Mouse (Mus musculus): ENCODE results near the gene Rmi1.
"Not testable (repeated sequence)": the region's sequence is repeated elsewhere in the genome, so short reads cannot be mapped to it uniquely, and the experiment has no call there.

Gene Rmi1

GRCm38 (mm10) chr13:58402003-58402743, at the start of gene Rmi1:
Gene Rmi1, plus strand, starts transcription at chr13:58402248.
- DNase-seq (ENCODE audit: inconsistent ontology term) = peak; percentile 99

GRCm38 (mm10) chr13:58352996-58353395, 49.1 kb upstream of the Rmi1 start:
- no peak for DNase-seq (ENCODE audit: inconsistent ontology term)

DNA sequence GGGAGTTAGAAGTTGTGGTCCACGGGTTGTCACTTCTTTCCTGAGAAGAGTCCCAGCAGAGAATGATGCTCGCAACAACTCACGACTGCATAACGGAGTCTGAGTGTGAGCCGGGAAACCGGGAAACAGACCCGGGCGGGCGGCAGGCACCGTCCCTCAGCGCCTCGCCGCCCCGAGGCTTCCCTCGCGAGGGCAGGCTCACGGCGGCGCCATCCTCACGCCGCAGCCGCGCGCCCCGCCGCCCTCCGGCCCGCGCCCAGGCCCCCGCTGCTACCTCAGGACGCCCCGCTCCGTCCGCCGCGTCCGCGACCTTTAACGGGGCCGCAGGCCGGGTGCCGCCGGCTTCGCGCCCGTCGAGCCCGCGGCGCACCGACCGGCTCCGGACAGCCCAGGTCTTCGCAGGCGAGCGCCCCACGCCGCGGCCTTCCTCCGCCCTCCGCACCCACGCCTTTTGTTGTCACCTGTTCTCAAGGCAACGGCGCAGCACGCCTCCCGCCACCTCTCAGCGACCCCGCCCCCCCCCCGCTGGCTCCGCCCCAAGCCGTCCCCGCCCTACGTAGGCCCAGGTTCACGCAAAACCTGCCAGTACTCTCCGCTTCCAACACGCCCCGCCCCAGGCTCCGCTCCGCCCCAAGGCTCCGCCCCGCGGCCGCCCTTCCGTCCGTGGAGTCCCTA, 43.3 kb upstream of the Rmi1 start, which contains the start of gene Kif27:
TSS of gene Kif27 (minus strand) at position 494 of the 675 bp plus-strand sequence.
- peak; percentile 95 for DNase-seq (ENCODE audit: inconsistent ontology term)

DNA sequence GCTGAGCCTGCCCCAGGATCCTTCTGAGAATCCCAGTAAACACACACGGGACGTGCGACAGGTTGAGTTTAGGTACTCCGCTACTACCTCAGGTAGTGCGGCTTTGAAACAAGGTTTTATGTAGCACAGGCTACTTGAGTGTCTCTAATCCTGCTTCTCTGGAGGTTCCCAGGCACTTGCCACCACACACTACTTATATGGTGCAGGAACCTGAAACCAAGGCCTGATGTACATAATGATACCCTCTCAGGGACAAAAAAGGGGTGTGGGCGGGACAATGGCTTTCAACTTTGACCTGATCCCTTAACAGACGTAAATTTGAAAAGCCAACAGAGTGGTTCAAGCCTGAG, 42.8 kb upstream of the Rmi1 start:
- DNase-seq (ENCODE audit: inconsistent ontology term) = no peak

- DNase-seq (ENCODE audit: inconsistent ontology term) = no peak
These were observed 37.5 kb upstream of the Rmi1 start for GRCm38 (mm10) chr13:58364353-58365175.

DNA sequence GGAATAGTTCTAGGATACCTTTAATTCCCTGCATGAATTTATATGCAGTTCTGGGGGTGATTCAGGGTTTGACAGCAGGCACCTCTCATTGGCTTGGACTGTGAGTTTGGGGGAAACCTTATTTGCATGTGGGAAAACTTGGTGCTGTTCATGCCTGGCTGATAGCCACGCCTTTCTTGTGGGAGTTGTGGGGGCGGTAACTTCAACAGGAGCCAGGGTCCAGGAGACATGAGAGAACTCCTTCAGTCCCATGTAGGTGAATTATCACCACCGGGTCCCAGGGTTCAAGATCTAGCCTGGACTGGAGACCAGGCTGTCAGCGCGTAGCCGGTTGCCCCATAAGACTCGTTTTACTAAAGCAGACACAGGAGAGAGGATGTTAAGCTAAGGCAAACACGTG, 36.9 kb upstream of the Rmi1 start:
- DNase-seq (ENCODE audit: inconsistent ontology term) = not testable (repeated sequence)

DNA sequence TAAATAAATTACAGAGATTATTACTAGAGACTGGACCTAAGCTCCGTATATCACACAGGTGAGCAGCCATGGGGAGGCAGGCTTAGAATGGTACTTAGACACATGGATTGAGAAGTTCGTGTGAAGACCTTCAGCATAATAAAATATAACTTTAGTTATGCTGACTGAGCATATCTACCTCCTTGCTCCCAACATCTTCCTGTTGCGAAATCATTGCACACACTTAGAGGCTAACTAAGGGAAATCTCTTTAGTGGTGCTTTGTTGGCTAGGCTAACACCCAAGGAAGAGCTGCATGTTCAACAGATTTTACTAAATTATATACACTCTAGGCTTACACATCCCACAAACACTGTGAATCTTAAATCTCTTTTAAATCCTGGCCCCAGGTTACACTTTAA, 35.7 kb upstream of the Rmi1 start:
- DNase-seq (ENCODE audit: inconsistent ontology term) = no peak

DNA sequence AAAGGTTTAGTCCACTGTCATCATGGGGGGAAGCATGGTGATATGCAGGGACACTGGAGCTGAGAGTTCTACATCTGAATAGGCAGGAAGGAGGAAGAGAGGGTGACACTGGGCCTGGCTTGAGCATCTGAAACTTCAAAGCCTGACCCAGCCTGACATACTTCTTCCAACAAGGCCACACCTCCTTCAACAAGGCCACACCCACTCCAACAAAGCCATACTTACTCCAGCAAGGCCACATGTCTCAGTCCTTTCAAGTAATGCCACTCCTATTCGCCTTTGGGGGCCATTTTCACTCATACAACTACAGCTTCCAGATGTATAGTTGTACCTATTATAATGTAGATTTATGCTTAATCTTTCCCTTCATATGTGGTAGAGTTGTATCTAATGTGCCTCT, 34.4 kb upstream of the Rmi1 start:
- DNase-seq (ENCODE audit: inconsistent ontology term) = no peak

DNA sequence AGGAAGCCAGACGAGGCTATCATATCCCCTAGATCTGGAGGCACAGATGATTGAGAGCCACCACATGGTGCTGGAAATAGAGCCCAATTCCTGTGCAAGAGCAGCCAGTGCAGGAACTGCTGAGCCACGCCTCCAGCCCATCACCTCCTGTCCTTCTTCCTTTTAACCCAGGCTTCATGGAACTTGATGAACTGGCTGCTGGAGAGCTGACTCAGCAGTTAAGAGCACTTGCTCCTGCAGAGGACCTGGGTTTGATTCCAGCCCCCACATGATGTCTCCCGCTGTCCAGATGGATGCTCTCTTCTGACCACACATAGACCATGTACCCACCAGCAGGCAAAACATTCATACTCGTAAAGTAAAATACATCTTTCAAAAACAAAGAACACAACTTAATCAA, 33.2 kb upstream of the Rmi1 start:
- DNase-seq (ENCODE audit: inconsistent ontology term) = no peak

DNA sequence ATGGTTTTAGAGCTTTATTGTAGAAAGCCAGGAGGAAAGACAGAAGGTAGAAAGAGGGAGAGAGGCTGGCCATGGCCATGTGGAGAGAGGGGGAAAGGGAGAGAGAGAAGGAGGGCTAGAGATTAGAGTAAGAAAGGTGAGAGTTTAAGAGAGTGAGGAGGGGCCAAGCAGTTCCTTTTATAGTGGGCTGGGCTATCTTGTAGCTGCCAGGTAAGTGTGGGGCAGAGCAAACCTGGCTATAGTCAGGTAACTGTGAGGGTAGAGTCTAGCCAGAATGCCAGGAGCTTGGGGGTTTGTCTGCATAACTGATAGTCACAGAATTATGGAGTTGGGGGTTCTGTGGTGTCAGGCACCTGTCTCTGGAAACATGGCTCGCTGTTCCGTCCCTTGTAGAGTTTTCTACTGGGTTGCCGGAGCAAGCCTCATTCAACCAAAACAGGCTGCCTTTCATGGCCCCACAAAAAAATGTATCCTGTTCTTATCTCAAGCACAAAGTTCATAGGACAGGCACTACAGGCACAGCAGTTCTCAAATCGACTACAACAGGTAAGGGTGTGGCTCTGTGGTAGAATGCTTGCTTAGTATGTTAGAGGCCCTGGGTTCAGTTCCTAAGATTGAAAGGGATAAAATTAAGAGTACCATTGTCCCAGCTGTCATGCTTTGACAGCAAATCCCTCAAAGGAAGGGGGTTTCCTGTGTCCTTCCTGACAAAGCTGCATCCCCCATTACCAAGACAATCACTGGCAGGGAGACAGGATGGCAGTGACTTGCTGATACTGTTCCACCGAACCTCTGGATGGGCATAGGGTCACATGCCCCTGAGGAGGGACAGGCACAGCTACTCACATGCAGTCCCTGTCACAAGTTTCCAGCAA, 29.5 kb upstream of the Rmi1 start:
- no peak for DNase-seq (ENCODE audit: inconsistent ontology term)

- no peak for DNase-seq (ENCODE audit: inconsistent ontology term)
These were observed 28.9 kb upstream of the Rmi1 start for GRCm38 (mm10) chr13:58373153-58373470.

DNA sequence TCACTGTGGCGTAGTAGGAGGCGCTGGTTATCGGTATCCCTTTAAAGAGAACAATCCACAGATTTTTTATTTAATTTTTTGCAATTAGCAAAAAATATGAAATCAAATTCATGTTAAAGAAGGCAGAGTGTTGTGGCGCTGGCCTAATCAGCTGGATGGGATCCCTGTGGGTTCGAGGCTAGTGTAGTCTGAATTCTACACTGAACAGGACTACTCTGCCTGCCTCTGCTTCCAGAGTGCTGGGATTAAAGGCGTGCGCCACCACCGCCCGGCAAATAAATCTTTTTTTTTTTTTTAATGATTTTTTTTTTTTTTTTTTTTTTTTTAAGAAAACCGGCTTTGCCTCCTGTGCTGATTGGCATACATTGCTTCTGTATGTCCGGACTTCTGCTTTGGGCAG, 17.7 kb upstream of the Rmi1 start:
- DNase-seq (ENCODE audit: inconsistent ontology term) = no peak

DNA sequence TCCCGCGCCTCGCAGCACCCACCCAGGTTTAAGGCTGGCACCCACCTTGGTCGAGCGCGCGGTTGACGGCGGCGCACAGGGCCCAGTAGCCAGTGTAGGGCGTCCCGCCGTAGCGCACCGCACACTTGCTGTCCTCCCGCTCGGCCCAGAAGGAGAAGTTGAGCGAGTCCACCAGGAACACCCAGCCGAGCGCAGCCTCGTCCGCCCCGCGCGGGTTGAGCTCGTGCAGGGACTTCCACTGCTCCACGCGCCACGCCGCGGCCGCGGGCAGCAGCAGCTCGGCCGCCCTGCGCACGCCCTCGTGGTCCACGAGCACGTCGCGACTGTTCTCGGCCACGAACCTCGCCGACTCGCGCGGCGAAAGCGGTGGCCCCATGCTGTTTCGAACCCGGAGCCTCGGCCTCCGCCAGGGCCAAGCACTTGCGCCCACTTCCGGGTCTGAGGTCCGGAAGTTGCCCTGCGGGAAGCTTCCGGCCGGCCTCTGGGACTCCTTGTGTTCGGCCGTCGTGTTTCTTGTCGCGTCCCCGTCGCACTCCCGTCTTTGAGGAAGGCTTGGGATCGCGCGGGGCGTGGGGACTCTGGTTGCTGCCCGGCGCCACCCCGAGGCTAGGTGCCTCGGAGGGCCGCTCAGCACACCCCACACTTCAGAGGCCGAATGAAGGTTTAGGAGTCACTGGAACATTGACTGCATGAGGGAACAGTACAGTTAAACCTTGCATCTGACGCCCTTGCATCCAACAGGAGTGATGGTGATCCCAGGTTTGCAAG, 17.1 kb upstream of the Rmi1 start, which contains the start of gene 2210016F16Rik:
TSS of gene 2210016F16Rik (minus strand) at position 447 of the 768 bp plus-strand sequence.
- DNase-seq (ENCODE audit: inconsistent ontology term) = peak; percentile 68

GRCm38 (mm10) chr13:58385547-58385920, 16.5 kb upstream of the Rmi1 start:
- no peak for DNase-seq (ENCODE audit: inconsistent ontology term)

DNA sequence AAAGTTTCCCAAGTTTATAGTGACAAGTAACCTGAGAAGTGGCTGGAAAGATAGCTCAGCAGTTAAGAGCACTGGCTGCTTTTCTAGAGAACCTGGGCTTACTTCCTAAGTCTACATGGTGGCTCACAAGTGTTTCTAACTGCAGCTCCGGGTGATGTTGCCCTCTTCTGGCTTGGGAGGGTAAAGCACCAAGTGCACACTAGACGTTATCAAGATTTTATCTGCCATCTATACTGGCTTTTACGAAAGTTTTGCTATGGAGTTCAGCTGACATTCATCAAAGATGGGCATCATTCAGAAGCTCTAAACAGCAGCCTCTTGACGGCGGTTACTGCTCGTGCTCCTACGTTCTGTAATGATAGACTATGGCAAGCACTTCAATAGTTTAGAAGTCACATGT, 14.1 kb upstream of the Rmi1 start:
- DNase-seq (ENCODE audit: inconsistent ontology term) = peak; percentile 24

DNA sequence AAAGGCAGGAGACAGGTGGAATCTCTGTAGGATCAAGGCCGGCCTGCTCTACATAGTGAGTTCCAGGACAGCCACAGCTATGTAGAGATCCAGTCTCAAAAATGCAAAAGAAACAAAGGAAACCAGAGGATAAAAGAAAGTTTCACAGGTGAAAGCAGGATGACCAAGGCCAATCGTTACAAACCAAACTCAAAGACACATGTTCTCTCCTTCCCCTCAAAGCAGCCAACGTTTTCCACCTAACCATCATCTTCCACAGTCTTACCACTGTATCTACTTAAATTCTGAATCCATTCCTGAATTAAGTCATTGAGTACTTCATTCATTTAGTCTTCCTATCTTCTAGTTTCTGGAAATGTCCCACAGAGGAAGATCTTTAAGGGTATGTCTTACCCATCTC, 13.7 kb upstream of the Rmi1 start:
- no peak for DNase-seq (ENCODE audit: inconsistent ontology term)

DNA sequence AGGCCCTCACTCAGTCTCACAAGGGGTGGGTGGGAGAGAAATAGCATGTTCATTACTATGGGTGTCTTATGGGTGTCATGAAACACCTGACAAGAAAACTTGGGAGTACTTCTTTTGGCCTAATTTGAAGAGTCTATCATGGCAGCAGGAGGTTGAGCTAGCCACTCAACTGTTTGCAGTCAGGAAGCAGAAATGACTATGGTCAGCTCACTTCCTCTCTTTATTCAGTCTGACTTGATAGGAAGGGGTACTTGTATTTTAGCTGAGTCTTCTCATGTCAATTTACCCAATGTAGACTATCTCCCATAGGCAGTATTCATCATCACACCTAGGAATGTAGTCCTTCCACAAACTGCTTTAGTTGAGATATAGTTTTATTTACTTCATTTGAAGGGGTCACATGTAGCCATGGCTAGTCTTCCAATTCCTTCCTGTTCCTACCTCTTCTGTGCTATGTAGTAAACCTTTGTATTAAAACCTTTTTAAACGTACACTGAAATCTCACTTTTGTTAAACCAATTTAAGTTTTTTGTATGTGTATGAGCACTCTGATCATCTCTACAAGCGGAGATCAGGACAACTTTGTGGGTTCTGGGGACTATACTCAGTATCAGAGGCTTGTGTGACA, 12.6 kb upstream of the Rmi1 start:
- DNase-seq (ENCODE audit: inconsistent ontology term) = no peak

DNA sequence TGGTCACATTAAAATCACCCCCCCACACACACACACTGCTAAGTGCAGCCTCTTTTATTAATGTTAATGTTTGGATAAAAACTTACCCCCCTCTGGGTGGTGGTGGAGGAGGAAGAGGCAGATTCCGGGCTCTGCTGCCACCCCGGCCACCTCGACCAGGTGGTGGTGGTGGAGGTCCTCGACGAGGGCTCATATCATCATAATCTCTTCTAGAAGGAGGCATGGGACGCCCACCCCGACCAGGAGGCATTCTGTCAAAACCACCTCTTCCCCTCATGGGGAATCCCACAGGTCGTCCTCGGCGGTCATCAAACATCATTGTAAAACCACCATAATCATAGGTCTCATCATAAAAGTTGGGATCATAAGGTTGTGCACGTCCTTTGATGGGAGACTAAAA, 7.7 kb upstream of the Rmi1 start:
- DNase-seq (ENCODE audit: inconsistent ontology term) = not testable (repeated sequence)

DNA sequence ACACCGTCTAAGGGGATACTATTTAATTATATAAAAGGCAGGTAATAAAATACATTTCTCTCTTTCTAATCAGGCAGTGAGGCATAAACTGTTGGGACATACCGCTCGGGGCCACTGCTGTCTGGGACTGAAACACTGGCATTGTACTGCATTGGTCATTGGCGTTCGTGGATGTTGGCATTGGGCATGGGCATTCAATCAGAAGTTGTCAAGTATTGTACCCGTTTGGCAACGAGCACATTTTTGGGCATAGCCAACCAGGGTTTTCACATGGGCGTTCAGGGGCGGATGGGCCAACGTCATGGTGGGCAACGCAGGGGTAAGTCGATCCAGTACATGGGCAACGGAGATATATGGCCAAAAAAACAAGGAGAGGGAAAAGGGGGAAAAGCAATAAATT, 4.4 kb upstream of the Rmi1 start:
- DNase-seq (ENCODE audit: inconsistent ontology term) = no peak

GRCm38 (mm10) chr13:58400576-58400975, 1.5 kb upstream of the Rmi1 start:
- peak; percentile 48 for DNase-seq (ENCODE audit: inconsistent ontology term)
